Mouse (Mus musculus) left cerebral cortex, adult 9 months (tissue): ENCODE data around the gene Olfr152.
A peak's percentile ranks its signal among the peaks of the same experiment; 100 is the strongest.

ENCODE experiments used
- DNase-seq, 2 experiments: peaks; one replicate each; pipeline ENCODE4 v3.0.0; 2022; ENCODE audit warnings: low spot score in 2 of 2

The Olfr152 gene

DNA sequence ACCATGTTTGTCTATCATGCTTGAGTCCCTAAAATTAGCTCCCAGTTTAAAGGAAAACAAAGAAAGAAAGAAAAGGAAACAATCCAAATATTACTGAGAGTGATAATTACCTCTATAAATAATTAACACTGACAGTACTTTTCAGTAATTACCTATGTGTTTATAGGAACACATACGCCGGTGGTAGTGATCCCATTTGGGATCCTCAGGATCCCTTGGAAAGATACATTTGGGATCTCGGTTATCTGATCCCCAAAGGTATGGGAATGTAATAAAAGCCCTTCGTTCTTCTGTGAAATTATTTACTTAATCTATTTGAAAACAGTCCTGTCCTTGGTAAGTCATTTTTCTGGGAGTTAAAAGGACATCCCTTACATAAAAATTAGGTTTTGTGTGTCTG, at the start of gene Olfr152:
TSS of gene Olfr152 (plus strand) at position 301 of the 400 bp plus-strand sequence.
- no peak for DNase-seq

DNA sequence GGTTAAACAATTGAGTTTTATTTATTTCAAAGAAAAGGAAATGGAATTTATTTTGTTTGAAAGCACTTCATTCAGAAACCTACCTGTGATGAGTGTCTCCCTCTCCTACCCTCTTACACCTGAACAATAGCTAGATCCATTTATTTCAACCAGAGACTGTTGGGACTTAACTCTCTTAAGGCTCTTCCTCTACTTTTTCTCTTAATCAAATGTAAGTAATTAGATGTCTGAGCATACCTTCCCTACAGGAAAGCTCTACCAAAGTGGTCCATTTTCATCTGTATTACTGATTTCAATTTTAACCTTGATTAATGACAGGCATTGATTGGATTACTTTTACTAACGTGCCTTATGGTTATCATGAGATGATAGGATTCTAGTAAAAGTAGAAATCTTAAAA, 39.4 kb upstream of the Olfr152 start, which contains the start of gene Olfr1138:
TSS of gene Olfr1138 (minus strand) at position 101 of the 400 bp plus-strand sequence.
- DNase-seq = no peak

- DNase-seq = no peak
These were observed 35.8 kb upstream of the Olfr152 start, which contains the start of gene Olfr1140 for GRCm38 (mm10) chr2:87743452-87743851. Olfr1140 (plus strand) TSS chr2:87743752.

DNA sequence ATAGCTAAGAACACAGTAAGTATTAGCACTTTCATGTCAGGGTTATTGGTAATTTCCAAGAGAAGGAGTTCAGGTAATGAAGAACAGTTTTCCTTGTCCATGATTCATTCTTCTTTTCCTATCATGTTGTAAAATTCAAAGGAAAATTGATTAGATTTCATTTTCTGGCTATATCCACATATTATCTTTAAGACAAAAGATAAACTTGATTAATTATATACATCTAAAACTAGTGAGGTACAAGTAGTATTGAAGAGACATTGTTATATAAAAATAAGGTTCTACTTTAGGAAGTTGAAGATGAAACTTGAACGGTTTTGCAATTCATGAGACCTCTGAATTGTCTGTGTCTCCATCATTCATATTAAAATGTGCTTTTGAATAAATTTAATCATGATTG, 25.4 kb upstream of the Olfr152 start, which contains the start of gene Olfr1141:
TSS of gene Olfr1141 (minus strand) at position 101 of the 400 bp plus-strand sequence.
- DNase-seq = no peak

- peak in 1 of 2 experiments; percentile 2 for DNase-seq
These were observed 3.1 kb upstream of the Olfr152 start for GRCm38 (mm10) chr2:87776143-87776542.

GRCm38 (mm10) chr2:87800292-87800691, 21.0 kb downstream of the Olfr152 start, which contains the start of gene Olfr1143:
Olfr1143 (plus strand) TSS chr2:87800592.
- no peak for DNase-seq

- no peak for DNase-seq
These were observed 30.2 kb downstream of the Olfr152 start, which contains the start of gene Olfr1145 for GRCm38 (mm10) chr2:87809522-87809921. Olfr1145 (plus strand) TSS chr2:87809822.

DNA sequence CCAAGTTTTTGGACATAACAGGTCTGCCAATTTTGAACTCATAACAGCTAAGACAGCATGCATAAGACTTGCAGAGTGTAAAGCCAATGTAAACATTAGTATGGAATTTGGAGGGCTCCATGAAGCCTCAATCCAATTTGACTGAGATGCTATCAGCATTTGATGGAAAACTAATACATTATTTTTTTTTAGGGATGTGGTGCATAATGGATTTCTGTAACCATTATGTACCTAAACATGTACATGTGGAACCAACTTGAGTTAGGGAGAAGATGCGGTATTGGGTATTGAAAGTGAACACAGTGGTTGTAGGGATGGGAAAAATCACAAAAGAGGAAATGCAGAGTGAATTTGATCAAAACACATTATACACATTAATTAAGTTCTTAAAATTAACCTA, 51.0 kb downstream of the Olfr152 start, which contains the start of gene Olfr1148:
TSS of gene Olfr1148 (plus strand) at position 301 of the 400 bp plus-strand sequence.
- no peak for DNase-seq
